Mouse (Mus musculus): ENCODE data around the gene Art3.

DNA sequence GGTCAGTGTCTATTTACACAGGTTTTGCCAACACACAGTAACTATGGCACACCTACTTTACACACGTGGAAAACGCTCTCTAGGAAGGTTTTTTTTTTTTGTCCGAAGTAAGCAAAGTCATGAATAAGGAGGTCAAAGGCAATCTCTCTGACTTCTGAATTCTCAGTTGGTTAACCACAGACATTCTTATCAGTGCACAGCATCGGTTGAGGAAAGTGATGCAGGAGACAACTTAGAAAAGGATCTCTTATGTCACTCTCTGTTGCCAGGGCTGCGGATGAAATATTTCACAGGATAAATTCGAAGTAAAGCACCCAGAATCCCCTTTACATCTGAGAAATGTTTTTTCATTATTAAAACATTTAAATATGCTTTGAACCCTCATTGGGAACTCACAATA is 4.3 kb upstream of the Art3 start:
- TF ChIP-seq ZNF384 (IDR thresholded peaks at IDR 0.05; ENCODE audit: low read depth, low read length), result no peak
- no peak for TF ChIP-seq CHD2 (IDR thresholded peaks at IDR 0.05; ENCODE audit: low read depth, low read length)
- no peak for TF ChIP-seq HCFC1 (IDR thresholded peaks at IDR 0.05; ENCODE audit: borderline replicate concordance, insufficient read depth, low read length)
